Mouse (Mus musculus) limb, embryonic 14.5 days (tissue): Measurements from ENCODE around the gene Cep295. TPM values are rescaled to one million over a fixed set of nuclear protein-coding genes. Genes with fewer than 3 reads are reported as not detected.

ENCODE experiments used
- ATAC-seq: fragments of 200-750 bp; cut with Nextera tagmentation; 2 replicates; pipeline ENCODE4 v1.8.0; 2017; ENCODE audit warnings: low read depth, moderate number of reproducible peaks, moderate TSS enrichment; ENCODE audit not compliant: low FRiP score
- DNase-seq: peaks from one replicate; pipeline ENCODE4 v3.0.0-alpha.2; 2015; ENCODE audit warnings: low spot score
- H3K27ac ChIP-seq: fragments of 300-500 bp; sonication (generic); replicated peaks from 2 replicates; pipeline ENCODE4 v1.5.1; 2014; ENCODE audit warnings: low read depth, mild to moderate bottlenecking, low read length, moderate library complexity, mixed read lengths
- H3K27me3 ChIP-seq: fragments of 300-500 bp; sonication (generic); 2 replicates; pipeline ENCODE4 v1.6.1; 2014; ENCODE audit warnings: low read length, mixed read lengths; ENCODE audit not compliant: control insufficient read depth, insufficient read depth
- H3K36me3 ChIP-seq: fragments of 300-500 bp; sonication (generic); 2 replicates; pipeline ENCODE4 v1.6.1; 2014; ENCODE audit warnings: mild to moderate bottlenecking, low read length, moderate library complexity, mixed read lengths; ENCODE audit not compliant: control insufficient read depth, insufficient read depth
- H3K4me1 ChIP-seq: fragments of 300-500 bp; sonication (generic); 2 replicates; pipeline ENCODE4 v1.6.1; 2014; ENCODE audit warnings: antibody characterized with exemption, low read length, mixed read lengths; ENCODE audit not compliant: control insufficient read depth, insufficient read depth
- H3K4me2 ChIP-seq: fragments of 300-500 bp; sonication (generic); replicated peaks from 2 replicates; pipeline ENCODE4 v1.6.1; 2014; ENCODE audit warnings: low read depth, mild to moderate bottlenecking, low read length, moderate library complexity; ENCODE audit not compliant: severe bottlenecking
- H3K4me3 ChIP-seq: fragments of 300-500 bp; sonication (generic); replicated peaks from 2 replicates; pipeline ENCODE4 v1.5.1; 2014; ENCODE audit warnings: low read length
- H3K9ac ChIP-seq: fragments of 300-500 bp; sonication (generic); 2 replicates; pipeline ENCODE4 v1.6.1; 2014; ENCODE audit warnings: mild to moderate bottlenecking, low read depth, low read length, moderate library complexity; ENCODE audit not compliant: severe bottlenecking
- H3K9me3 ChIP-seq: fragments of 300-500 bp; sonication (generic); 2 replicates; pipeline ENCODE4 v1.6.1; 2016; ENCODE audit warnings: low read length; ENCODE audit not compliant: control insufficient read depth
- POLR2A ChIP-seq: fragments of 200-500 bp; IDR thresholded peaks from 2 replicates; pipeline ENCODE4 v1.8.0; 2012; ENCODE audit warnings: inconsistent platforms, mild to moderate bottlenecking, moderate library complexity, borderline replicate concordance; ENCODE audit not compliant: insufficient read depth, insufficient read length; ENCODE audit errors: extremely low read depth
- WGBS: fragments of 180-500 bp; shearing (Covaris S2); extraction: QIAGEN DNeasy Blood & Tissue Kit; methylation state at CpG from one replicate; pipeline ENCODE4 v1.1.7; 2014; 5-methylcytosine and 5-hydroxymethylcytosine counted together
- polyA plus RNA-seq, 2 experiments: library from polyadenylated mRNA; depleted of rRNA in 1 of 2; stranded (reverse) in 1 of 2; unstranded in 1 of 2; fragments of >200 nt; fragmentation: Nextera tagmentation in 1 of 2; extraction: Ambion mirVana in 1 of 2; gene quantifications; 2 replicates each; pipeline versions ENCODE4 v1.2.1 to v1.2.3; 2012 to 2014

The Cep295 gene
- polyA plus RNA-seq, 2 experiments, result 15.3 to 29.8 TPM

DNA sequence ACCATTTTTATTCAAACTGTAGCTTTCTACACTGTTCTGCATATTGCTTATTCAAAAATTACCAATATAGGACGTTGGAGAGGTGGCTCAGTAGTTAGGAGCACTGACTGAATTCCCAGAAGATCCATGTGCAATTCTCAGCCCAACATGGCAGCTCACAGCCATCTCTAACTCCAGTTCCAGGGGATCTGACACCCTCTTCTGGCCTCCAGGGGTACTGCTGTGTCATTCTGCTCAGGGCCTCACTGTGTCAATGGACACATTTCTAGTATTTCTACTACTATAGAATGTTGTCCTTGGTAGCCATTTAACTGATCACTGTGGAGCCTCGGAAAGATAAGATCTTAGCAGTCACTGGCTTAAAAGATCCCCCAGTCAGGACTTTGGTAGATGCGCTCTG is 72.1 kb downstream of the Cep295 start:
- Histone ChIP-seq H3K4me3 (no peak overlapping the region), H3K9me3 (no peaks in the 10 kb centered on the region), H3K4me1 (peaks cover 4% of the 10 kb centered on the region), H3K27ac (no peak overlapping the region), H3K4me2 (no peak overlapping the region), H3K27me3 (no peaks in the 10 kb centered on the region), H3K36me3 (0 out of 2 replicates have a peak, but pooled peaks cover under 1% of the 10 kb centered on the region), H3K9ac (no peak overlapping the region)
- 70% methylated on average over 3 of the region's 3 CpGs for WGBS
- no peak for TF ChIP-seq POLR2A
- no peak for DNase-seq
- ATAC-seq, result no peak

DNA sequence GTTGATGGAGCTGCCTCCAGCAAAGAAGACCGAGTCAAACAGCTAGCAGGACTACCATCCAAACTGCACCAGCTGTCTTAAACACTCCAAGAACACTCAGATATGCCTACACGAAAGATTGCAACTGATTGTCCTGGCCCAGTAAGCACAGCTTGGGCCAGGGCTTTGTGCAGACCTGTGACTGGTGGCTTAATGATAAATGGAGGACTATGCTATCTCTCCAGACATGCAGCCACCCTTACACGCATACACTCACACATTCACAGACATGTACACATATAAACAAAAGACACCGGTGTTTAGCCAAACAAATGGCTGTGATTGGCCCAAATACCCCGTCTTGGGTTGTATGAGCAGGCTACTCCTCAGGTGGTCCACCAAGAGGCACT is 77.1 kb downstream of the Cep295 start:
- no peak for TF ChIP-seq POLR2A
- no peak for ATAC-seq
- Histone ChIP-seq H3K27me3 (no peaks in the 10 kb centered on the region), H3K9me3 (no peaks in the 10 kb centered on the region), H3K4me2 (peak overlapping the region; percentile 60), H3K36me3 (peaks cover 11% of the 10 kb centered on the region), H3K9ac (peak overlapping the region; percentile 98), H3K4me3 (peak overlapping the region; percentile 94), H3K4me1 (peaks cover 12% of the 10 kb centered on the region), H3K27ac (peak overlapping the region; percentile 63; the same call in 1 of the 2 replicates)
- 50% methylated on average over 5 of the region's 5 CpGs for WGBS
- no peak for DNase-seq

DNA sequence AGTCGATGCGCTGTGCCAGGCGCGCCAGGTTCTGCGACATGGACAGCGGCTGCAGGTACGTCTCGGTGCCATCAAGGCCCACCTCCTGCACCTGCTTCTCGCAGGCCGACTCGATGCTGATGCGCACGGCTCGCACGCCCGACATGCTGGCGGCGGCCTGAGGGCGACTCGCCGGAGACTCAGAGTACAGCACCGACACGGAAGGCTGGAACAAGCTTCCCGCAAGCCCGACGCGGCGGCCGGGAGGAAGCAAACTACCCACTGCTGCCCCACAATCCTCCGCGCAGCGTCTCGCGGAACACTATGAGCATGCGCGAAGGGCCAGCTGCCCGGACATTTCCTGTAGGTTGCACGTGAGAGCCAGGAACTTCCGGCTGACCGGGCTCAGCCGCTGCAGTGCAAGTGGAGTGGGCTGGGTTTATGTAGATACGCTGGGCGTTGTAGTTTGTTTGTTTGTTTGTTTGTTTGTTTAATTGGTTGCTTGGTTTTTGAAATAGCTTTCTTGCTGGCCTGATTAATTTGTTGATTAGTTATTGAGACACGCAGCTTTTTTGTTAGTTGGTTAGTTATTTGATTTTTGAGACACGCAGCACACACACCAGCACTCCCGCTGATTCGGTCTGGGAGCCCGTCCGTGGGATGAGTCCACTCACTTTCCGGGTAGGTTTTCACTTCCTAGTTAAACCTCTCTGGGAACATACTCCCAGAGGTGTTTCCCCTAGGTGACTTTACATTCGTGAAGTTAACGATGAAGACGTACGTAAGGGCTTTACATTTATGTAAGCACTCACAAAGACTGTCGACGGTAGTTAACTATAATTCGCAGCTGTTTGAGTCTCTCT is 77.7 kb downstream of the Cep295 start, which contains the start of gene Med17:
Gene Med17 (minus strand): TSS at position 283 of the 842 bp plus-strand sequence.
- ATAC-seq, result peak; percentile 98

DNA sequence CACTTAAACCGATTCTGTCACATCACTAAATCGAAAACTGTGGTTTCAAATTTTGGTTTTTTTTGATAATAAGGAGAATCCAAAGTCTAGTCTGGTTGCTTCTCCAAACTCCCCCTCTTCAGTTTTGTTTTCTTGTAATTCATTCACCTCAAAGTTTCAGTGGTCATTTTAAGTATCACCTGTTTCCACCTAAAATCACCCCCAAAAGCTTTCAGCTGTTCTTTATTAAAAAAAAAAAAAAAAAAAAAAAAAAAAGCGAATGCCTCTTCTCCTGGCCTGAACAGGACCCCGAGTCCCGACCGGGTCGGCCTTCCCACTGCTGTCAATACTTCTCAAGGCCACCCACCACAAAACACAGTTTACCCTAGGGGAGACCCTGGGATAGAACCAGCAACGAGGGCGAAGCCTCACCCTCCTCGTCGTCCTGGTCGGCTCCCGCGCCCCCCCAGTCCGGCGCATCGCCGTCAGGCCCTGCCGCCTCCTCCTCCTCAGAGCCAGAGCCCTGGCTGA is 78.4 kb downstream of the Cep295 start:
- no peak for DNase-seq
- peaks cover 12% of the 10 kb centered on the region for H3K4me1 ChIP-seq
- TF ChIP-seq POLR2A, result no peak
- H3K27me3 ChIP-seq, result no peaks in the 10 kb centered on the region
- H3K9ac ChIP-seq, result peak overlapping the region; percentile 98
- H3K4me3 ChIP-seq, result peak overlapping the region; percentile 94
- ATAC-seq, result no peak; the same call in 1 of the 2 replicates
- H3K36me3 ChIP-seq, result peaks cover 24% of the 10 kb centered on the region
- H3K9me3 ChIP-seq, result no peaks in the 10 kb centered on the region
- WGBS, result 8% methylated on average over 19 of the region's 19 CpGs
- H3K4me2 ChIP-seq, result peak overlapping the region; percentile 60
- H3K27ac ChIP-seq, result peak overlapping the region; percentile 86

More for the DNA sequence above, 77.7 kb downstream of the Cep295 start, which contains the start of gene Med17:
- H3K9ac ChIP-seq, result peak within 1 kb of the TSS; percentile 98
- H3K4me1 ChIP-seq, result peaks cover 12% of the 10 kb centered on the region
- peak; percentile 80; the same call in 1 of the 2 replicates for TF ChIP-seq POLR2A
- H3K4me3 ChIP-seq, result peak within 1 kb of the TSS; percentile 94
- no peaks in the 10 kb centered on the region for H3K27me3 ChIP-seq
- WGBS, result under 1% methylated on average over 49 of the region's 57 CpGs
- H3K9me3 ChIP-seq, result no peaks in the 10 kb centered on the region
- H3K27ac ChIP-seq, result peak within 1 kb of the TSS; percentile 86
- H3K4me2 ChIP-seq, result peak within 1 kb of the TSS; percentile 60
- H3K36me3 ChIP-seq, result peaks cover 18% of the 10 kb centered on the region
- peak; percentile 96 for DNase-seq

DNA sequence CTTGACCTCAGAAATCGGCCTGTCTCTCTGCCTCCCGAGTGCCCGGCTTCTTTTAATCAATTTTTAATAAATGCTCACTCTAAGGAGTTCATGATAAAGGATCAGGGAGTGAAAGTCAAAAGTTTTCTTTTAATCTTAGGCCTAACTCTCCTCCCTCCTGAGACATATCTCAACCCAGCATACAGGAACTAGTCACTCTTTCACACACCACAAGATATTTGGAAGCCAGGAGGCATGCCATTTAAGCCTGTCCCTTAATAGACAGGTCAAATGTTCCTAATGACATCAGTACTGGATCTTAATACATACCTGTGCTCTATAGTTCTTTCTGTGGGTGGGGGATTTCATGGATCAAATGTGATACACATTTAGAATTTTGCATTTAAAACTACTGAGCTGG is 79.2 kb downstream of the Cep295 start:
- H3K27ac ChIP-seq, result no peak overlapping the region
- ATAC-seq, result no peak
- no peak overlapping the region for H3K4me3 ChIP-seq
- H3K27me3 ChIP-seq, result no peaks in the 10 kb centered on the region
- DNase-seq, result no peak
- H3K4me2 ChIP-seq, result no peak overlapping the region
- no peak for TF ChIP-seq POLR2A
- H3K9ac ChIP-seq, result no peak overlapping the region
- H3K36me3 ChIP-seq, result peaks cover 33% of the 10 kb centered on the region
- no peaks in the 10 kb centered on the region for H3K9me3 ChIP-seq
- peaks cover 12% of the 10 kb centered on the region for H3K4me1 ChIP-seq
- 96% methylated on average over 3 of the region's 3 CpGs for WGBS
